Mouse (Mus musculus) right cerebral cortex, postnatal 10 days (tissue): ENCODE measurements at regions not wholly inside any gene's neighbourhood (a gene's known extent, or its start where the extent isn't known, plus 50 kb on each side); places are given as distances from the start of the nearest gene placed in this dataset.
A peak's percentile ranks its signal among the peaks of the same experiment; 100 is the strongest.

Experiments
- DNase-seq, 2 experiments: peaks; one replicate each; pipeline ENCODE4 v3.0.0; 2021; ENCODE audit warnings: low spot score in 2 of 2

GRCm38 (mm10) chr15:97127771-97128170, 72.0 kb upstream of the Slc38a4 start:
- DNase-seq: no peak

GRCm38 (mm10) chr15:97125836-97126822, 70.4 kb upstream of the Slc38a4 start:
- no peak for DNase-seq

- DNase-seq: no peak
These were observed 66.5 kb upstream of the Slc38a4 start for GRCm38 (mm10) chr15:97122263-97122662.

GRCm38 (mm10) chr15:97112452-97113200, 56.9 kb upstream of the Slc38a4 start:
- no peak for DNase-seq

GRCm38 (mm10) chr15:97111320-97112192, 55.8 kb upstream of the Slc38a4 start:
- no peak for DNase-seq

DNA sequence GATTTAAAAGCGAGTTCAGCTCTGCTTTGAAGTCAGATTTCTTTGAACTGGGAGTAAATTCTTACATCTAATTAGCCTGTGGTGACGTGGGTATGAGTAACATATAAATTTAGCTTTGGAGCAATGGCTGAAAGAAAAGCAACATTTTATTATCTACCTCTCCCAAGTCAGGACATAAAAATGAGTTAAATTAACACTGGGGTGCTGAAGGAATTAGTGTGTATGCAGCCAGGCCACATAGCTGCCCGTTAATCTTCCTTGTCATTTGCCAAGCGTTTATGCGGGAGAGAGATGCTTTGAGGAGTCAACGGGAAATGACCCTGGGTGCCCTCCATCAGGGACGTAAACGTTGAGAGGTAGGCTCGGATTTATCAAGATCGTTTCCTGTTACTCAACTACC, 52.0 kb upstream of the Slc38a4 start:
- no peak for DNase-seq

DNA sequence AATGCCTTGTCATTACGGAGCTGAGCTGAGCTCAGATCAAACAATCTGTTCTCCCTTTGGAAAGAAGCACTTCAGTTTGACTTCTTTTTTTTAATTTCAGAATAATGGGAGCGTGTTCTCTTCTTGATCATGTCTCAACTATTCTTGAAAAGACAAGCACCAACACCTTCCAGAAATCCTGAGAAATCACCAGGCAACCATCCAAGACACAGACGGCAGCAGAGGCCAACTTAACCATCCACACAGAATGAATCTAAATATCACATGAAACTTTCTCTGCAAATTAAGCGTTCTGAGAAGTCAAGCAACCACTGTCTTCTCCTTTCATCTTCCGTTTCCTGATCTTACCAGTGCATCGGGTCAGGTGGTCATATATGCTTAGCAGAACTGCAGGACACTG, 50.8 kb upstream of the Slc38a4 start:
- peak; percentile 28 to 35 for DNase-seq
